Mouse (Mus musculus) lung, postnatal 0 days (tissue): ENCODE data around the gene Akap6. TPM values are rescaled to one million over a fixed set of nuclear protein-coding genes. Genes with fewer than 3 reads are reported as not detected.

Source experiments
- ATAC-seq: fragments of 200-750 bp; cut with Nextera tagmentation; 2 replicates; pipeline ENCODE4 v1.8.0; 2017; ENCODE audit warnings: moderate library complexity
- DNase-seq: peaks from one replicate; pipeline ENCODE4 v3.0.0-alpha.2; 2016; ENCODE audit warnings: low spot score
- H3K27ac ChIP-seq: fragments of 300-500 bp; sonication (generic); 2 replicates; pipeline ENCODE4 v1.5.1; 2014; ENCODE audit warnings: antibody characterized with exemption, mild to moderate bottlenecking, low read length, mixed read lengths
- H3K27me3 ChIP-seq: fragments of 300-500 bp; sonication (generic); replicated peaks from 2 replicates; pipeline ENCODE4 v1.6.1; 2014; ENCODE audit warnings: low read length, mixed read lengths; ENCODE audit not compliant: insufficient read depth
- H3K36me3 ChIP-seq: fragments of 300-500 bp; sonication (generic); 2 replicates; pipeline ENCODE4 v1.6.1; 2014; ENCODE audit warnings: low read length, mixed read lengths; ENCODE audit not compliant: insufficient read depth
- H3K4me1 ChIP-seq: fragments of 300-500 bp; sonication (generic); 2 replicates; pipeline ENCODE4 v1.6.1; 2014; ENCODE audit warnings: antibody characterized with exemption, low read depth, low read length, mixed read lengths; ENCODE audit not compliant: insufficient read depth
- H3K4me2 ChIP-seq: fragments of 300-500 bp; sonication (generic); replicated peaks from 2 replicates; pipeline ENCODE4 v1.6.1; 2014; ENCODE audit warnings: low read depth, mild to moderate bottlenecking, low read length, moderate library complexity, mixed read lengths
- H3K4me3 ChIP-seq: fragments of 300-500 bp; sonication (generic); 2 replicates; pipeline ENCODE4 v1.5.1; 2014; ENCODE audit warnings: low read depth, low read length
- H3K9ac ChIP-seq: fragments of 300-500 bp; sonication (generic); replicated peaks from 2 replicates; pipeline ENCODE4 v1.6.1; 2014; ENCODE audit warnings: low read depth, mild to moderate bottlenecking
- H3K9me3 ChIP-seq: fragments of 300-500 bp; sonication (generic); 2 replicates; pipeline ENCODE4 v1.6.1; 2016; ENCODE audit warnings: low read length, mixed read lengths
- CTCF ChIP-seq: IDR thresholded peaks from 2 replicates; pipeline ENCODE4 v1.5.1; 2016; ENCODE audit warnings: antibody characterized with exemption, mild to moderate bottlenecking
- EP300 ChIP-seq: IDR thresholded peaks from 2 replicates; pipeline ENCODE4 v1.6.1; 2016; ENCODE audit warnings: antibody characterized with exemption, mild to moderate bottlenecking, control low read depth
- WGBS: fragments of 180-500 bp; shearing (Covaris S2); extraction: QIAGEN DNeasy Blood & Tissue Kit; methylation state at CpG from one replicate; pipeline ENCODE4 v1.1.7; 2014; 5-methylcytosine and 5-hydroxymethylcytosine counted together
- polyA plus RNA-seq: library from polyadenylated mRNA; unstranded; fragments of >200 nt; fragmentation: Nextera tagmentation; extraction: Ambion mirVana; gene quantifications from 2 replicates; pipeline ENCODE4 v1.2.1, GENCODE M21; 2015

Gene Akap6
- polyA plus RNA-seq, 1 experiment from 2014 or later, result 0.12 TPM

- Histone ChIP-seq H3K27me3 (no peaks in the 10 kb centered on the region), H3K4me2 (no peak overlapping the region), H3K9me3 (no peaks in the 10 kb centered on the region), H3K27ac (no peak overlapping the region), H3K4me3 (no peak overlapping the region), H3K9ac (no peak overlapping the region), H3K36me3 (no peaks in the 10 kb centered on the region), H3K4me1 (no peaks in the 10 kb centered on the region)
- 90% methylated on average over 3 of the region's 3 CpGs for WGBS
- ATAC-seq, result no peak
- no peak for DNase-seq
- TF ChIP-seq CTCF, result no peak
- TF ChIP-seq EP300, result no peak
Measured at GRCm38 (mm10) chr12:53076595-53077400, 377.6 kb downstream of the Akap6 start.

GRCm38 (mm10) chr12:53085789-53086188 lies 386.6 kb downstream of the Akap6 start:
- H3K27ac ChIP-seq, result no peak overlapping the region
- DNase-seq (no peak), ATAC-seq (no peak)
- no peaks in the 10 kb centered on the region for H3K4me1 ChIP-seq
- H3K27me3 ChIP-seq, result no peaks in the 10 kb centered on the region
- 46% methylated on average over 3 of the region's 3 CpGs for WGBS
- no peaks in the 10 kb centered on the region for H3K36me3 ChIP-seq
- TF ChIP-seq CTCF, result no peak
- no peak overlapping the region for H3K4me2 ChIP-seq
- H3K9ac ChIP-seq, result no peak overlapping the region
- H3K4me3 ChIP-seq, result no peak overlapping the region
- H3K9me3 ChIP-seq, result no peaks in the 10 kb centered on the region

- H3K27ac ChIP-seq, result no peak overlapping the region
- TF ChIP-seq CTCF (no peak), EP300 (no peak)
- H3K4me2 ChIP-seq, result no peak overlapping the region
- H3K36me3 ChIP-seq, result no peaks in the 10 kb centered on the region
- DNase-seq, result no peak
- H3K9me3 ChIP-seq, result no peaks in the 10 kb centered on the region
- H3K9ac ChIP-seq, result no peak overlapping the region
- H3K4me1 ChIP-seq, result no peaks in the 10 kb centered on the region
- H3K4me3 ChIP-seq, result no peak overlapping the region
- WGBS, result 81% methylated on average over 10 of the region's 10 CpGs
- no peaks in the 10 kb centered on the region for H3K27me3 ChIP-seq
- no peak for ATAC-seq
Measured at GRCm38 (mm10) chr12:53112276-53112675, 413.1 kb downstream of the Akap6 start.

- H3K4me1 ChIP-seq, result no peaks in the 10 kb centered on the region
- H3K27ac ChIP-seq, result no peak overlapping the region
- WGBS, result 48% methylated on average over 4 of the region's 4 CpGs
- no peaks in the 10 kb centered on the region for H3K9me3 ChIP-seq
- DNase-seq (no peak), ATAC-seq (no peak)
- H3K4me3 ChIP-seq, result no peak overlapping the region
- no peak overlapping the region for H3K4me2 ChIP-seq
- H3K9ac ChIP-seq, result no peak overlapping the region
- TF ChIP-seq EP300 (no peak), CTCF (no peak)
- H3K36me3 ChIP-seq, result no peaks in the 10 kb centered on the region
- no peaks in the 10 kb centered on the region for H3K27me3 ChIP-seq
Measured at GRCm38 (mm10) chr12:53119352-53119751, 420.2 kb downstream of the Akap6 start.

- Histone ChIP-seq H3K9me3 (no peaks in the 10 kb centered on the region), H3K27me3 (no peaks in the 10 kb centered on the region), H3K9ac (no peak overlapping the region), H3K4me2 (no peak overlapping the region; the same call in 1 of the 2 replicates), H3K27ac (no peak overlapping the region), H3K36me3 (no peaks in the 10 kb centered on the region), H3K4me3 (0 out of 2 replicates have a peak overlapping the region, but pooled peaks have one; percentile 5), H3K4me1 (no peaks in the 10 kb centered on the region)
- TF ChIP-seq EP300, result no peak
- no peak for TF ChIP-seq CTCF
- WGBS, result 34% methylated on average over 7 of the region's 7 CpGs
- DNase-seq, result peak; percentile 58
- ATAC-seq, result no peak
Measured at GRCm38 (mm10) chr12:53124131-53124530, 424.9 kb downstream of the Akap6 start.

- Histone ChIP-seq H3K27ac (no peak overlapping the region), H3K4me2 (no peak overlapping the region; the same call in 1 of the 2 replicates)
- 27% methylated on average over 1 of the region's 1 CpGs for WGBS
Measured at GRCm38 (mm10) chr12:53124696-53125095, 425.5 kb downstream of the Akap6 start.

More at GRCm38 (mm10) chr12:53124696-53125095, 425.5 kb downstream of the Akap6 start:
- no peak overlapping the region for H3K4me3 ChIP-seq
- TF ChIP-seq EP300 (no peak), CTCF (no peak)
- ATAC-seq (no peak), DNase-seq (no peak)
- no peaks in the 10 kb centered on the region for H3K27me3 ChIP-seq
- no peaks in the 10 kb centered on the region for H3K4me1 ChIP-seq
- no peaks in the 10 kb centered on the region for H3K36me3 ChIP-seq
- no peaks in the 10 kb centered on the region for H3K9me3 ChIP-seq
- H3K9ac ChIP-seq, result no peak overlapping the region
